Mouse (Mus musculus) MEL (cell line): ENCODE results near the gene Lama5.

Source experiments
- CTCF ChIP-seq, 3 experiments: IDR thresholded peaks in 2 of 3; conservative IDR thresholded peaks in 1 of 3; 2 replicates each; pipeline ENCODE4 v1.5.1; 2011 to 2012; ENCODE audit warnings: low read length in 3 of 3, low read depth in 2 of 3, mild to moderate bottlenecking in 2 of 3, improper control_type of control experiment in 1 of 3, inconsistent platforms in 1 of 3, mixed read lengths in 1 of 3, moderate library complexity in 1 of 3; ENCODE audit not compliant: control insufficient read depth in 1 of 3, insufficient read depth in 1 of 3, poor library complexity in 1 of 3, severe bottlenecking in 1 of 3
- E2F4 ChIP-seq: IDR thresholded peaks from 2 replicates; pipeline ENCODE4 v1.6.1; 2011; ENCODE audit warnings: low read depth, low read length, improper control_type of control experiment, borderline replicate concordance
- ELF1 ChIP-seq: IDR thresholded peaks from 2 replicates; pipeline ENCODE4 v1.6.1; 2014; ENCODE audit warnings: low read depth, mild to moderate bottlenecking, inconsistent platforms, low read length, improper control_type of control experiment, moderate library complexity
- ETS1 ChIP-seq: IDR thresholded peaks from 2 replicates; pipeline ENCODE4 v1.6.1; 2012; ENCODE audit warnings: low read depth, mild to moderate bottlenecking, inconsistent platforms, low read length, improper control_type of control experiment, moderate library complexity
- MXI1 ChIP-seq: IDR thresholded peaks from 2 replicates; pipeline ENCODE4 v1.6.1; 2011; ENCODE audit warnings: mild to moderate bottlenecking, low read depth, low read length, improper control_type of control experiment
- NRF1 ChIP-seq: IDR thresholded peaks from 2 replicates; pipeline ENCODE4 v1.6.1; 2014; ENCODE audit warnings: low read depth, mild to moderate bottlenecking, inconsistent platforms, low read length, improper control_type of control experiment, moderate library complexity; ENCODE audit not compliant: poor library complexity, insufficient read depth, severe bottlenecking
- POLR2A ChIP-seq, 2 experiments: IDR thresholded peaks; 2 replicates each; pipeline ENCODE4 v1.6.1; 2011 to 2012; ENCODE audit warnings: low read length in 2 of 2, mild to moderate bottlenecking in 2 of 2, control low read depth in 1 of 2, improper control_type of control experiment in 1 of 2, low read depth in 1 of 2, moderate library complexity in 1 of 2; ENCODE audit not compliant: control insufficient read depth in 1 of 2, insufficient read depth in 1 of 2, poor library complexity in 1 of 2
- TBP ChIP-seq: IDR thresholded peaks from 2 replicates; pipeline ENCODE4 v1.8.0; 2011; ENCODE audit warnings: low read depth, low read length, improper control_type of control experiment
- USF1 ChIP-seq: IDR thresholded peaks from 2 replicates; pipeline ENCODE4 v1.6.1; 2014; ENCODE audit warnings: low read depth, mild to moderate bottlenecking, inconsistent platforms, low read length, improper control_type of control experiment, moderate library complexity
- ZC3H11A ChIP-seq: IDR thresholded peaks from 2 replicates; pipeline ENCODE4 v1.6.1; 2012; ENCODE audit warnings: low read depth, mild to moderate bottlenecking, inconsistent platforms, low read length, improper control_type of control experiment
- ZNF384 ChIP-seq: IDR thresholded peaks from 2 replicates; pipeline ENCODE4 v1.6.1; 2012; ENCODE audit warnings: low read depth, mild to moderate bottlenecking, inconsistent platforms, low read length, improper control_type of control experiment

GRCm38 (mm10) chr2:180218241-180218640, 7.4 kb downstream of the Lama5 start:
- TF ChIP-seq CTCF (IDR thresholded peaks at IDR 0.05 in 2 of 3, conservative IDR thresholded peaks at IDR 0.05 in 1 of 3; ENCODE audit: control insufficient read depth in 1 of 3, insufficient read depth in 1 of 3, low read depth in 2 of 3, low read length in 3 of 3, poor library complexity in 1 of 3, severe bottlenecking in 1 of 3), result no peak
- no peak for TF ChIP-seq ELF1
- TF ChIP-seq POLR2A (IDR thresholded peaks at IDR 0.05; ENCODE audit: control insufficient read depth in 1 of 2, insufficient read depth in 1 of 2, low read depth in 1 of 2, low read length in 2 of 2, poor library complexity in 1 of 2), result no peak
- no peak for TF ChIP-seq ZC3H11A
- TF ChIP-seq ZNF384, result no peak
- TF ChIP-seq NRF1, result no peak
- TF ChIP-seq E2F4, result no peak
- TF ChIP-seq USF1, result no peak
- no peak for TF ChIP-seq ETS1
- no peak for TF ChIP-seq MXI1
- TF ChIP-seq TBP, result no peak
